Mouse (Mus musculus) cerebellum, adult 2 months (tissue): Measurements from ENCODE around the gene Rapgef2. TPM values are rescaled to one million over a fixed set of nuclear protein-coding genes. Genes with fewer than 3 reads are reported as not detected.

Experiments
- DNase-seq, 2 experiments: peaks; one replicate each; pipeline ENCODE4 v3.0.0; 2021
- H3K27ac ChIP-seq: fragments of 200-500 bp; 2 replicates; pipeline ENCODE4 v1.5.1; 2012; ENCODE audit warnings: low read length, control low read depth, inconsistent platforms; ENCODE audit not compliant: insufficient read depth
- H3K27me3 ChIP-seq: fragments of 200-500 bp; 2 replicates; pipeline ENCODE4 v1.6.1; 2012; ENCODE audit warnings: inconsistent platforms, mild to moderate bottlenecking, low read length, moderate library complexity; ENCODE audit not compliant: control insufficient read depth, insufficient read depth
- H3K4me1 ChIP-seq: fragments of 200-500 bp; 2 replicates; pipeline ENCODE4 v1.6.1; 2011; ENCODE audit warnings: low read length; ENCODE audit not compliant: control insufficient read depth, insufficient read depth
- H3K4me3 ChIP-seq: fragments of 200-500 bp; replicated peaks from 2 replicates; pipeline ENCODE3; 2011; ENCODE audit warnings: mild to moderate bottlenecking, low read depth, low read length, control low read depth; ENCODE audit not compliant: insufficient read depth
- CTCF ChIP-seq: fragments of 200-500 bp; IDR thresholded peaks from 2 replicates; pipeline ENCODE4 v1.5.1; 2011; ENCODE audit warnings: low read depth, mild to moderate bottlenecking, control low read depth, low read length, moderate library complexity, borderline replicate concordance; ENCODE audit not compliant: insufficient read depth
- POLR2A ChIP-seq: fragments of 200-500 bp; IDR thresholded peaks from 2 replicates; pipeline ENCODE4 v1.6.1; 2011; ENCODE audit warnings: low read length, control low read depth, borderline replicate concordance; ENCODE audit not compliant: insufficient read depth
- WGBS: fragments of 180-500 bp; shearing (Covaris S2); methylation state at CpG from one replicate; pipeline ENCODE4 v1.1.7; 2018; 5-methylcytosine and 5-hydroxymethylcytosine counted together
- polyA plus RNA-seq: library from polyadenylated mRNA; depleted of rRNA; stranded (reverse); fragments of >200 nt; gene quantifications from 2 replicates; pipeline ENCODE4 v1.2.3, GENCODE M21; 2012

Rapgef2 gene
- polyA plus RNA-seq, 1 experiment: 30.5 TPM

- 96% methylated on average over 12 of the region's 12 CpGs for WGBS
- H3K27me3 ChIP-seq: no peaks in the 10 kb centered on the region
- no peak overlapping the region for H3K27ac ChIP-seq
- no peak overlapping the region for H3K4me3 ChIP-seq
- TF ChIP-seq CTCF: no peak
- no peak for TF ChIP-seq POLR2A
- DNase-seq: no peak
- H3K4me1 ChIP-seq: no peaks in the 10 kb centered on the region
Measured at GRCm38 (mm10) chr3:79119983-79120382, 166.3 kb downstream of the Rapgef2 start.

GRCm38 (mm10) chr3:79110153-79110552 is 176.2 kb downstream of the Rapgef2 start:
- peaks cover 4% of the 10 kb centered on the region; the same call in 1 of the 2 replicates for H3K4me1 ChIP-seq
- WGBS: 96% methylated on average over 6 of the region's 6 CpGs
- H3K27me3 ChIP-seq: no peaks in the 10 kb centered on the region
- TF ChIP-seq POLR2A (no peak), CTCF (peak; percentile 39; the same call in 1 of the 2 replicates)
- no peak overlapping the region for H3K27ac ChIP-seq
- DNase-seq: no peak
- H3K4me3 ChIP-seq: no peak overlapping the region

- WGBS: 14% methylated on average over 6 of the region's 6 CpGs
- DNase-seq: peak in 1 of 2 experiments; percentile 64
- Histone ChIP-seq H3K4me1 (peaks cover 4% of the 10 kb centered on the region; the same call in 1 of the 2 replicates), H3K27me3 (no peaks in the 10 kb centered on the region), H3K4me3 (no peak overlapping the region), H3K27ac (no peak overlapping the region)
- TF ChIP-seq CTCF (no peak), POLR2A (no peak)
Measured at GRCm38 (mm10) chr3:79108246-79108645, 178.1 kb downstream of the Rapgef2 start.

GRCm38 (mm10) chr3:79106360-79106759 is 180.0 kb downstream of the Rapgef2 start:
- H3K27ac ChIP-seq: no peak overlapping the region
- H3K4me3 ChIP-seq: no peak overlapping the region
- peaks cover 10% of the 10 kb centered on the region for H3K4me1 ChIP-seq
- no peaks in the 10 kb centered on the region for H3K27me3 ChIP-seq
- TF ChIP-seq CTCF: no peak
- TF ChIP-seq POLR2A: no peak
- no peak for DNase-seq
- 85% methylated on average over 2 of the region's 2 CpGs for WGBS

GRCm38 (mm10) chr3:79103604-79104003 is 182.7 kb downstream of the Rapgef2 start:
- TF ChIP-seq CTCF (no peak), POLR2A (no peak)
- WGBS: 96% methylated on average over 9 of the region's 9 CpGs
- no peak for DNase-seq

GRCm38 (mm10) chr3:79101737-79102136 is 184.6 kb downstream of the Rapgef2 start:
- TF ChIP-seq POLR2A: no peak
- no peak for TF ChIP-seq CTCF
- no peaks in the 10 kb centered on the region for H3K27me3 ChIP-seq
- no peak for DNase-seq
- H3K27ac ChIP-seq: no peak overlapping the region
- H3K4me3 ChIP-seq: no peak overlapping the region
- 34% methylated on average over 6 of the region's 6 CpGs for WGBS
- H3K4me1 ChIP-seq: peaks cover 7% of the 10 kb centered on the region

More at GRCm38 (mm10) chr3:79103604-79104003, 182.7 kb downstream of the Rapgef2 start:
- peaks cover 10% of the 10 kb centered on the region for H3K4me1 ChIP-seq
- H3K27me3 ChIP-seq: no peaks in the 10 kb centered on the region
- no peak overlapping the region for H3K27ac ChIP-seq
- no peak overlapping the region for H3K4me3 ChIP-seq

GRCm38 (mm10) chr3:79100831-79101230 is 185.5 kb downstream of the Rapgef2 start:
- 82% methylated on average over 7 of the region's 7 CpGs for WGBS
- DNase-seq: no peak
- Histone ChIP-seq H3K27ac (no peak overlapping the region), H3K4me1 (peaks cover 7% of the 10 kb centered on the region), H3K27me3 (no peaks in the 10 kb centered on the region), H3K4me3 (no peak overlapping the region)
- TF ChIP-seq CTCF: no peak
- TF ChIP-seq POLR2A: no peak

GRCm38 (mm10) chr3:79089091-79089490 is 197.2 kb downstream of the Rapgef2 start:
- Histone ChIP-seq H3K27ac (no peak overlapping the region), H3K4me3 (no peak overlapping the region), H3K4me1 (no peaks in the 10 kb centered on the region), H3K27me3 (no peaks in the 10 kb centered on the region)
- 66% methylated on average over 7 of the region's 7 CpGs for WGBS
- DNase-seq: no peak
- TF ChIP-seq CTCF (no peak), POLR2A (no peak)
